Mouse (Mus musculus): ENCODE measurements around the gene Adcyap1r1.

The Adcyap1r1 gene

DNA sequence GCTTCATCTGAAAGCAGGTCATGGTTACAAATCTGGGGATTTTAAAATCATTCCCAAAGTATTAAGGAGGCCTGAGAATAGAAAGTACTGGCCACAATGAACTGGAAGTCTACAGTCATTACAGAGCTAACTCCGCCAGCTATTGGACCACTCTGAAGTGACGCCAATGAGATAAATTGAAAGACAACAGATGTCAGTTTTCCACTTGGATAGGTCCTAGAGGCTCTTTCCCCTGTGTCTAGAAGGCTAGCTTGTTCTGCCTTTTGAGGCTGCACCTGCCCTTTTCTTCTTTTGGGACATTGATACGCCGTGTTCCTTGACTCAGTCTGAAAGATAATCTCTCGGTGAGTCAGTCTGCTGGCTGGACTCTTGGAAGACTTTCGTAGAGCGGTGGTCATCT lies 50.5 kb downstream of the Adcyap1r1 start:
- no peak for DNase-seq

DNA sequence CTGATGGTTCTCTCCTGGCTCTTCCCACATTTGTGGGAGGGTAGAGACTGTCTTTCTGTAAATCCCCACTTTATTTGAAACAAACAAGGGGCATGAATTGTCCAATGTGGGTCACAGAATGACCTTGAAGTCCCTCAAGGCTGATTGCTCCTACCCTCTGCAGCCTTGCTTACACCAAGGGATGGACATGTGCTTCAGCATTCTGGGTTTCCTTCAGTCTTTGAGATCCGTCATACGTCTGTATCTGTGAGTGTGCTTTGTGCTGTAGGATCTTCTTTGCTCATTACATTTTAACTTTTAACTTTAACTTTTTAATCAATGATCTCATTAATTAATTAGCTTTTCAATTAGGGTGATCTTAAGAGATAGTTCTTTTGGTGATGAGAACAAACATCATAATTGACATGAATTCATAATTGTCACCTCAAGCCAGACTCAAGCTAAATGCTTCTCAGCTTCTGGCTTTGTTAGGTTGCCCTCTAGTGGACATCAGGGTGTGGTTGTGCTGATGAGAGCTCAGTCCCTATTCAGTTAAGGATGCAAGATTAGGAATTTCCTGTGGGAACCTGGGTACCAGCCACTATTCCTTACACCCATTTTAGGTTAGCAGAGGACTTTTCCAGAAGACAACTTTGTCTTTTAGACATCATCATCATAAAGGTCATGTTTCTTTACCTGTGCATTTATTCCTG lies 53.2 kb downstream of the Adcyap1r1 start:
- DNase-seq: peak; percentile 13

DNA sequence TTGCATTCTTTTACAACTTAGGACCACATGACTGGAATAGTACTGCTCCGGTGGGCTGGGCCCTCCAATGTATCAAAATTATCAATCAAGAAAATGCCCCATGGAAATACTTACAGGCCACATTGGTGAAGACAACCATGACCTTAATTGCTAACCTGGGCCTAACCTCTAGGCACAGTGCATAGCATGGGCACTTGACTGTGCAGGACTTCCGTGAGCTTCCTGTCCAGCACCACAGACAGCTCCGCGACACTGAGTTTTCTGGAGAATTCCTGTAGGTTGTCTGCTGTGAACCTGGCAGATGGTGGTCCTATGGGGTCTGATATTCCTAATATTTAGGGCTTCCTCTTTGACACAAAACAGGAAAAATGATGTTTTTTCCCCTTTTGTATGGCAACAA lies 54.7 kb downstream of the Adcyap1r1 start:
- no peak for DNase-seq

DNA sequence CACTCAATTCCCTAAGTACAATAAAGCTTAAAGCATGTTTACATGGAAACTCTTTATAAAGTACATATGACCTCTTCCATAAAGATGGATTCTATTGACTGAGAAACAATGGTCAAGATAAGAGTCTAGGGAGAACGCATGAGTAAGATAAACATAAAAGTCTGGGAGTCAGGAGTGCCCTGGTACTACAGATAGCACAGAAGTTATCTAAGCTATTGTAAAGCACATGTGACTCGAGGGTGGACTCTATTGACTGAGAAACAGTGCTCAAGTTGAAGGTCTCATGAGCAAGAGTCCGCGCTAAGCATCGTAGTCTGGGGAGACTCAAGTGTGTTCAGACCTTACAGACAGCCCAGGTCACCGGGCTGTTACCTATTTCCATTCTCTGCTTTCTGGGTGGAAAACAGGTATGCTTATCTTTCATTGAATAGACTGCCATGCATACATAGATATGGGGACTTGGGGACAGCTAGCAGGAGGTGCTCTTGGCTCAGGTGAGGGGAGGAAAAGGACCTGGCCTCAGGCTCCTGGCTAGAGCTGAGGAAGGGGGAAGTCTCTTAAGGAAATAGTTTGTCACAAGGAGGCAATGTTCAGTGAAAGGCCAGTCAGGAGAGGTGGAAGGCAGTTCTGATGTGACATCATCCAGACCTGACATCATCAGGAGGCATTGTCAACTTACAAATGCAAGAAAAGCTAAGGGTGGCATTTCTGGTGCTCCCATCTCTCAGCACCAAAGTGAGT lies 57.5 kb downstream of the Adcyap1r1 start:
- DNase-seq: no peak

DNA sequence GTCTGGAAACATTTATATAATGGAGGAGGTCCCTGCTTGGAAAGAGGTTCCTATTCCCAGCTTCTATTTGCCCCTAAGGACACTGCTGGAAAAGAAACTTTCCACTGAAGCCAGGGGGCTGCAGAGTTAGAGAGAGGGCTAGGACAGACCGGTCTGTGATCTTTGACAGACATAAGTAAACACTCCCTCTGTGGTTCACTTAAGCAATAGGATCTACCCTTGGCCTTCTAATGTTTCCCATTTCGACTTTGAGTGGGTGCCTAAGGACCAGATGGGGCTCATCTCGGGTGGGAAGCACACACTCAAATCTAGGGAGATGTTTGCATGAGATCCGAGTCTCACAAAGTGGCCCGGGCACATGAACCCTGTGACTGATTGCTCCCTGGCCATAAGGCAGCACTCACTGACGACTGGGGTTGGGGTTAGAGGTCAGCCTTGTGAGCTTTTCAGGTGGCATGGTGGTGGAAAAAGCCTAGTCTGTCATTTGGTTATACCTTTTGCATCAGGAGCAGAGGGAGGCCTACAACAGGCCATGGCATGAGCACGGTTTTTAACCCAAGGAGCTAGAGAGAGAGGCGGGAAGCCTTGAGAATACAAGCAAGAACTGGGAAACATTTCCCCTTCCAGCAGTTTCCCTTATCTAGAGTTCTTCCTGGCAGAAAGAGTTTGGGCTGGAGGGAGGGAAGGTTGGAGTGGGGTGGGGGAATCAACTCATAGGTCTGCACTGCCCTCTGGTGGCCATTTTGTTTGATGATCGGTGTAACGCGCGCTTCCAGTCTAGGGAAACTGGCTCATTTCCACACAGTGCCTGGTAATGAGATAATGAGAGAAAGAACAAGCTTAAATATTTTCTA lies 59.7 kb downstream of the Adcyap1r1 start:
- peak; percentile 39 for DNase-seq

DNA sequence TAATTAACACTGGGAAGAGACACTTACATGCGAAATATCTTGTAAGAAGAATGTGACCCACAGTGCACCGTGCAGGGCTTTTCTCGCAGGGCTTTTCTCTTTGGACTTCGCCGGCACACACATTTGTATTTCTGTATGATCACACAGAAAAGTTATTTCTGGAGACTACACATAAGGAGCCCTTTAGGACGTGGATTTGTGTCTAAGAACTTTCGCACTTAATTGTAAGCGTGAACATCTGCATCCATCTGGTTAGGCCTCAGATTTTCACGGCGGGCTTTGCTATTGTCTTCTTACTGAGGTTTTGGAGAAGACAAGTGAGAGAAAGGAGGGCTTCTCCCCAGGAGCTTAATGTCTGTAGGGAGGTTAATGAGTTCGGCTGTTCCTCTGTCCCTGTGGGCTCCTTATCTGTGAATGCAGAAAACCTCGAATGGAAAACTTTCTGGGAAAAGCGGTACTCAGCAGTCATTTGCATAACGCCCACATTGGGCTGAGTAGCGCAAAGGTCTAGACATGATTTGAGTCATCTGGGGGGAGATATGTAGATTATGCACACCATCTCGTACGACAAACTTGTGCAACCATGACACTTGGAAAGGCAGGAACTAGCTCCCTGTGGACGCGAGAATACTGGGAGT lies 60.4 kb downstream of the Adcyap1r1 start:
- no peak for DNase-seq

DNA sequence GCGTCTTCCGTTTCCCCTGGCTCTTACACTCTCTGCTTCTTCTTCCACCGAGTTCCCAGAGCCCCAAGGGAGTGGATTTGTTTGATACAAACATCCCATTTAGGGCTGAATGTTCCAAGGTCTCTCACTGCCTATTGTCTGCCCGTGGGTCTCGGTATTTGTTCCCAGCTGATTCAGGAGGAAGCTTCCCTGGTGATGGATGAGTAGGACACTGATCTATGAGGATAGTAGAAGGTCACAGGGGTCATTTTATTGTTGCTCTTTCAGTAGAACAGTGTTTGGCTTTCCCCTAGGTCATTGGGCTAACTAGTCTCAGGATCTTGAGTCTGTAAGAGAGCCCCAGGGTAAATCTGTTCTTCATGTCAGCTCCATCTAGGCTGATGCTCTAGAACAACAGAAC lies 61.7 kb downstream of the Adcyap1r1 start:
- no peak for DNase-seq

DNA sequence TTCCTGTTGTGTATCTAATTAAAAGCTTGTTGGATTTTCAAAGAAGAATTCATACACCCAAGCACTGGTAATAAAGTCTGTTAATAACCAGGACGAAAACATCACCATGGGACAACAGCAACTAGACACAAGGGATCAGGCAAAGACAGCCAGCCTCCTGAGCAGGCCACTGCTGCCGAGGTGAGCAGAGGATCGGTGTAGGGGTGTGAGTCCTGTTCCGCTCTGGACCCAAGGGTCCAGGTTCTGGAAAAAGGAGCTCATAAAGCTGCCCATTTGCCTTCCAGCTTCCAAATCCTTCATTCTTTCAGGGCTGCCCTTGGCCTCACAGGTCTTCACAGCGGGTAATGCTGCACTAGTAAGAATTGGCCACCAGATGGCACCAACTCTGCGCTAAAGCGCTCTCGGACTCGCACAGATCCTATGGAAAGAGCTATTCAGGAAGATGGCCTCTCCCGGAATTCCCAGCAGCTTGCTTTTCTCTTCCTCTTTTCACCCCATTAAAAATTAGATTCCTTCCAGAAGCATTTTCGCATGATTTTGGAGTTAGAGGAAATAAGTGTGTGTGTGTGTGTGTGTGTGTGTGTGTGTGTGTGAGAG lies 67.9 kb downstream of the Adcyap1r1 start:
- peak; percentile 19 for DNase-seq

DNA sequence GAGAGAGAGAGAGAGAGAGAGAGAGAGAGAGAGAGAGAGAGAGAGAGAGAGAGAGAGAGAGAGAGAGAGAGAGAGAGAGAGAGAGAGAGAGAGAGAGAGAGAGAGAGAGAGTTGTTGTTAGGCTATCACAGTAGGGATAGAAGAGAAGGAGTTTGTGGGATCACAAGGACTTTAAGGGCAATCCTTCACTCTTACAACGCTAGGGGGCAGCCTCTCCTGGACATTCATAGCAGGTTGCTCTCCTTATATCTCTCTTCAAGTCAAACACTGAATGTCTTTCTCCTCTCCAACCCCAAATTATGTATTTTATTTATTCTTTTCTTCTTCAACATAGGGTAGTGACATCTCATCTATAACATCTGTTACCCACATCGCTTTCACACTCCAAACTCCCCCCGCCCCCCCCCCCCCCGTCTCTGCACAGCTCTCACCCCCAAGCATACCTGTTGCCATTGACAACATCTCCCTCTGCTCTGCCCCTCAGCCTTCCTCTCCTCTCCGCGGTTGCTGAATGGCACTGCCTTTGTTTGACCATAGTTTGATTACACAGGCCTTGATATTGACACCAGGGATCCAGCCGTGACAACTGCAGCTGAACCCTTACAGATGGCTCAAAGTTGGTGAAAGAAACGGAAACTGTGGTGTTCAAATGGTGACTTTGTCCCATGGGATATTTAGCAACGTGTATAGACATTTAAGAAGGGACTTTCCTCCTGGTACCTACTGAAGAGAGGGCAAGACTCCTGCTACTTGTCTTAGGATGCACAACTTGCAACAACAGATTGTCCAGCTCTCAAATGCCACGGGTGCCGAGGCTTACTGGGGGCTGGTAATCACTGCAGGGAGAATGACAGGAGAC lies 68.7 kb downstream of the Adcyap1r1 start:
- no peak for DNase-seq

DNA sequence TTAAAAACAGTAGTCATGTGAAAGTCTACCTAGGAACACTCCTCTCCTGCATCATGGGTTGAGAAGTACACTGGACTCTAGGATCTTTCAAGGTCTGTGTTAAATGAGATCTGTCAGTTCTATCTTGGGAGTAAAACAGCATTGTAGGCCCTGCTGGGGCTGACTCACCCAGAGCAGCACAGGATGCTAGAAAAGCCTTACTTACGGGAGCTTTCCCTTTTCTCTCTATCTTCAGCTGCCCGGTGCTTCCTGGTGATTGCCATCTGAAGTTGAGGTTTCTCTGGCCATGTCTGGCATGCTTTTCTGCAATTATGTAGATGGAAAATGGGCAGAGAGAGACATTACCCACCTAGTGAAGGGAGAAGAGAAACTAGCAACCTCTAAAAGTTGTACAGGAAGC lies 84.7 kb downstream of the Adcyap1r1 start:
- DNase-seq: no peak

DNA sequence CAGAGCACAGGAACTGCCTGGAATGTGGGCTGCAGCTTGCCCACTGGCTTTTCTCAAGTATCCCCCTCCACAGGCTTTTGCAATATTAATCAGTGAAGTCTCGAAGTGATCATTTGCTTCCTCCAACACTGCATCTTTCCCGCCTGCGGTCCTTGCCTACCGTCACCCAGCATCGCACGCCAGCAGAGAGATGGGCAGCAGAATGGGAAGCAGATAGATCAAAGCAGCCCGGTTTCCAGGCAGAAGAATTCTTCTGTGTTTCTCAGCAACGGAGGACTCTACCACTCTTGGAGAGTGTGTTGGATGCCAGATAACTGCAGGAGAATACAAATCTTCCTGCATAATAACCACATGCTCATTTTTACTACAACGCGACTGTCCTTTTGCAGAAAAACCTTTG lies 87.4 kb downstream of the Adcyap1r1 start:
- no peak for DNase-seq

DNA sequence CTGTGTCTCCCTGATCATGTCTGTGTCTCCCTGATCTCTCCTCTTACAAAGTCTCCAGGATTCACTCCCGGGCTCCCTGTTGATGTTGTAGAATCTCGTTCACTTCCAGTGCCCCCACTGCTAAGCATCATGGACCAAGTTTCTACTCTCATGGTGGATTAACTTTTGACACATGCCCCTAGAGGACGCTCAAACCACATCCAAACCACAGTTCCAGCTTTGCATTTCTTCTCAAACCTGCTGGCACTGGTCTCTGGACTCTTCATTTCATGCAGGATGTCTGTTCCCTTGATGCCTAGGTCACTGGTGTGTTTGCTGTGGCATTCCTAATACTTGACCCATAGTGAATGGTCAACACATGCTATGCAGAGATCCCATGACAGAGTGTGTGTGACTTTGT lies 90.6 kb downstream of the Adcyap1r1 start:
- no peak for DNase-seq

DNA sequence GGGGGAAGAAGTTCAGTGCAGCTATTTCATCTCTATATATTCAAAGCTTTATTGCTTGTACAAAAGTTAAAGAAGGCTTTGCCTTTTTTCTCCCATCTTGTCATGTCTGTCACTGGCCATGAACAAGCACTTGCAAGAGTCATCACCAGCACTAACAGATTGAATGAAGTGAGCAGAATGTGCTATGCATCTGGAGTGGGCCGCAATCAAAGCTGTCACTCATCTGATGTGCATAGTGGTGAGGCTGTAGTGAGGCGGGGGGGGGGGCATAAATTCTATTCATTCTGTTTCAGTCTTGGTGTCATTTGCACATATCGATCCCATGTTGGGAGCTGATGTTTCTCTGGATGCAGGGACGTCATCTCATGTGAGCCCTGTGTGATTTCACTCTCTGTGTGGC lies 91.6 kb downstream of the Adcyap1r1 start:
- DNase-seq: no peak

DNA sequence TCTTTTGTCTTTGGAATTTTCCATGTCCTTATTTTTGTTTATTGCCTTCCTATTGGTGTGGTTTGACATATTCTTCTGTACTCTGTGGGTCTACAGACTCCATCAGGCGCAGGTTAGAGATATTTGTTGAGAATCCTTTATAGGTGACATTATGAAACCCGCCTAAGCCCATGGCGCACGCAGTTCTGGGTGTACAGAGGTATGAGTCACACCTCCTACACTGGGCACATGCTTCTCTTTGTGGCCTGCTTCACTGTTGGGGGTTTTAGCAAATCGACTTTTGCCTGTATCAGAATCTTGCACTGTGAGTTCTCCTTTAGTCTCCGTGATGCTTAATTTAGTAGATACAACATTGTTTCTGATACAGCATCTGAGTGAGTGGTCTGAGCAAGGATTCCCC lies 97.4 kb downstream of the Adcyap1r1 start:
- no peak for DNase-seq

DNA sequence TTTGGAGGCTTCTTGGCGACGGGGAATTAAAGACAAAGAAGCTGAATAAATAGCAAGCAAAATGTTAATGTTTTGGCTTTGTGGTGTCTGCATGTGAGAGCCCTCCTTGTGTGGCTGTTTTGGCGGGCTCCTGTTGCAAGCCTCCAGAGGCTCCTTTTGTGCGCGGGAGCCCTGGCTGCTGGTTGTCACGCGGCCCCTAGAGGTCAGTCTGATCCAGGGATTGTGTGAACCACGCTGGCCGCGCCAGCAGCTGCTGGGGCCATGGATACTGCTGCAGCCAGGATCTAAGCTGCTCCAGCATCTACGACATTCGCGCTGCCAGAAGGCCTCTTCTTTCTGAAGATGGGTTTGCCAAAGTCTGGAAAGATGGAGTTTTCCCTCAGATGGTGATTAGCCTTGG lies 99.1 kb downstream of the Adcyap1r1 start:
- no peak for DNase-seq
